Mouse (Mus musculus): Measurements from ENCODE around the gene Nfyb. TPM values are rescaled to one million over a fixed set of nuclear protein-coding genes. Genes with fewer than 3 reads are reported as not detected.

The Nfyb gene
- polyA plus RNA-seq, 1 experiment from 2014 or later = 22.2 TPM

DNA sequence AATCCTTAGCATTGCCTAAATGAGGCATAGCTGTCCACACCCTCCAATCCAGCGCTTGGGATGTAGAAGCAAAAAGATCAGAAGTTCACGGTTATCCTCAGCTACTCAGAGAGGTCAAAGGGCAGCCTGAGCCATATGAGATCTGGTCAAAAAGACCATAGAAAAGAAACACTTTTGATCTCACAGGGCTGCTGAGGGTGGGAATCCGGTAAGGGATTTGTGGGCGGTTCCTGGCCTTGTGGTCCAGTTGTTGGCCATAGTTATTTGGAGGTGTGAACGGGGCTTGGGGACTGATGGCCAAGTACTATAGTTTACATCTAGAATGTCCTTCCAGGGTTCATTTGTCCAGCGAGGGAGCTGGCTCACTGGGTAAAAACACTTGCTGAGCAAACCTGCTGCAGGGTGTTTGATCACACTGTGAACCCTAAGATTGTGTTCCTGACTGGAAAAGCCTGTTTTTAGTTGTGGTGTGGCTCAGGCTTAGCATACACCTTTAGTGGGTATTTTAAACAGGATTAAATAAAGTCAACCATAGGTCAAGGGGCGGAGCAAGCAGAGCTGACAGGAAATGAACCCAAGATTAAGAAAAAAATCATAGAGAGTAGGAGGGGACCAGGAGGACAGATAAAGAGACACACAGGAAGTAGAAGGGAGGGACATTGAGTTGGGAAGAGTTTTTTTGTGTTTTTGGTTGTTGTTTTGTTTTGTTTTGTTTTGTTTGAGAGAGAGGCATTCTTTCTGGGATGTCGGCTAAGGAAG lies 15.0 kb upstream of the Nfyb start:
- no peak for ATAC-seq (replicated peaks; ENCODE audit: insufficient number of reproducible peaks, insufficient read depth, low FRiP score, low read depth)
- H3K4me1 ChIP-seq (replicated peaks) = peaks cover 8% of the 10 kb centered on the region; the same call in 1 of the 2 replicates
- WGBS = 79% methylated on average over 8 of the region's 8 CpGs

DNA sequence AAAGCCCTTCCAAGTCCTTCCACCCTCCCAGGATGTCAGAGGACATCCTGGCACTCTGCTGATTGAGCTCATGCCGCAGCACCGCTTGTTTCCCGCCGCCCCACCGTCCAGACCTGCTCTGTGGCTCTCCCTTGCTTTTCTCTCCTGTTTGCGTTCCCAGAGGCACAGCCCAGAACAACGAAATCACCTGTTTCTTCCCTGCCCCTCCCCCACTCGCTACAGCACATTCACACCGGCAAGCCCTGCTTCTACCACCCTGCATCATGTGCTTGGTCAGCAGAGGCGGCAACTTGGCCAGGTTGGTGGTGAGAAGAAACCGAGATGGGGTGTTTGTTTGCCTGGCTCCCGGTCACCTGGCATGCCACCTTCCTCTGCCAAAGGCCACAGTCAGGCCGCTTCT lies 13.9 kb upstream of the Nfyb start:
- Histone ChIP-seq H3K9me3 (replicated peaks) (no peaks in the 10 kb centered on the region), H3K4me1 (replicated peaks) (peaks cover 8% of the 10 kb centered on the region; the same call in 1 of the 2 replicates), H3K4me2 (peak overlapping the region; percentile 29), H3K9ac (no peak overlapping the region), H3K27me3 (no peaks in the 10 kb centered on the region), H3K36me3 (no peaks in the 10 kb centered on the region), H3K4me3 (no peak overlapping the region), H3K27ac (no peak overlapping the region)
- WGBS = 31% methylated on average over 13 of the region's 13 CpGs
- no peak for ATAC-seq (replicated peaks; ENCODE audit: insufficient number of reproducible peaks, insufficient read depth, low FRiP score, low read depth)

More for the DNA sequence above, 15.0 kb upstream of the Nfyb start:
- Histone ChIP-seq H3K9me3 (replicated peaks) (no peaks in the 10 kb centered on the region), H3K4me2 (no peak overlapping the region), H3K36me3 (no peaks in the 10 kb centered on the region), H3K27ac (no peak overlapping the region), H3K4me3 (no peak overlapping the region), H3K9ac (no peak overlapping the region), H3K27me3 (no peaks in the 10 kb centered on the region)

DNA sequence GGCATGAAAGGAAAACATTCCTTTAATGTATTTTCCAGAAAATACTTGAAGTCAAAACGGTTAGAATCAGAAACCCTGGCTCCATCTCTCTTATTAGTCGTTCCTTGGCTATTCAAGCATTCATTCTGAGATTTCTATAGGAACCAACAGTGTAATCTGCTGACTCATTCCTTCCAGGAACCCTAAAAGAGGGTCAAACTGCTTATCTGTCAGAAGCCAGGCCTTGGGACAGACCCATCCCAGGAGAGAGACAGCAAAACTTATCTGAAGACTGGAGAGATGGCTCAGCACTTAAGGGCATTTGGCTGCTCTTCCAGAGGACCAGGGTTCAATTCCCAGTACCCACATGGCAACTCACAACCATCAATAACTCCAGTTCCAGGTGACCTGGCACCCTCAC lies 13.1 kb upstream of the Nfyb start:
- Histone ChIP-seq H3K27ac (no peak overlapping the region), H3K4me2 (no peak overlapping the region), H3K36me3 (no peaks in the 10 kb centered on the region), H3K4me3 (no peak overlapping the region), H3K4me1 (replicated peaks) (peaks cover 8% of the 10 kb centered on the region; the same call in 1 of the 2 replicates), H3K9me3 (replicated peaks) (no peaks in the 10 kb centered on the region), H3K27me3 (no peaks in the 10 kb centered on the region), H3K9ac (no peak overlapping the region)
- 50% methylated on average over 2 of the region's 2 CpGs for WGBS
- no peak for ATAC-seq (replicated peaks; ENCODE audit: insufficient number of reproducible peaks, insufficient read depth, low FRiP score, low read depth)

DNA sequence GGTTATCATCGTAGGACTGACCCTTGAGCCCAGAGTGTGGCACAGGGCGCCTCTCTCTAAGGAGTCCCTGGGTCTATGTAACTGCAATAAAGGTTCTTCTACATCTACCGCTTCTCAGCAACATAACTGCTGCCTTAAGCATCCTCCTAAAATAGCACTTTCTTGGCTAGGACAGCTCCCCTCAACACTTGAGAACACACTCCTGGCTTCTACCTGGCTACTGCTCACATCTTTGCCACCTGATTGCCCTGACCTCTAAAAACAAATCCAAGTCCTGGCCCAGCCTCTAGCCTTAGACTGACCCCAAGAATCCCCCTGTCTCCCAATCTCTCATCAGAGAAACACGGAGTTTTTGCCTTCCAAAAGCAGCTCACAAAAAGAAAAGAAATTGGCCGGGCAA lies 10.9 kb upstream of the Nfyb start:
- Histone ChIP-seq H3K9me3 (replicated peaks) (no peaks in the 10 kb centered on the region), H3K9ac (no peak overlapping the region), H3K4me3 (no peak overlapping the region), H3K27me3 (no peaks in the 10 kb centered on the region), H3K36me3 (no peaks in the 10 kb centered on the region), H3K4me1 (replicated peaks) (peaks cover 8% of the 10 kb centered on the region; the same call in 1 of the 2 replicates), H3K27ac (no peak overlapping the region), H3K4me2 (no peak overlapping the region)
- ATAC-seq (replicated peaks; ENCODE audit: insufficient number of reproducible peaks, insufficient read depth, low FRiP score, low read depth) = no peak
- 91% methylated on average over 5 of the region's 5 CpGs for WGBS

DNA sequence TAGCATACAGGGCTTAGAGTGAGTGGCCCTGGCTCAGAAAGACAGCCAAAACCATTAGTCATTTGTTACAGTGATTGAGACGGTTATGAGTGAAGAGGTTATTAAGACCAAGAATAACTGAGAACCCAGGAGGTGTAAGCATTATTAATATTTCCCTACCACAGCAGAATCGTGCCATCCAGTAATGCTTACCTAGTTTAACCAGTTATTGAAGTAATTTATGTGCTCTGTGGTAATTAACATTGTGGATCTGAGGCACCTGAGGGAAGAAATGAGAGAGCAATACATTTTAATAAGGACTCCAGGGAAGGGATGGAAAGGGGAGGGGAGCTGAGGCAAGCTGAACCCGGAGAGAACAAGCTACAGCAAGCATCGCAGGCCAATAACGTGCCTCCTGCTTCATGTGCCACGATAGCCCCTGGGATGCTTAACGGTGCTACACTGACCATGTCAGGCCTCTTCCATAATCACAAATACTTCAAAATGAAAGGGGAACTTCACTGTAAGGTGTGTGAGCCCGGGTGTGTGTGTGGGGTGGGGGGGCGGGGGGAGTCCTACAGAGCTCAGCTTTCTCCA lies 7.7 kb upstream of the Nfyb start:
- Histone ChIP-seq H3K36me3 (no peaks in the 10 kb centered on the region), H3K27ac (no peak overlapping the region), H3K9me3 (replicated peaks) (no peaks in the 10 kb centered on the region), H3K4me1 (replicated peaks) (no peaks in the 10 kb centered on the region), H3K4me3 (no peak overlapping the region), H3K4me2 (no peak overlapping the region), H3K27me3 (no peaks in the 10 kb centered on the region), H3K9ac (no peak overlapping the region)
- ATAC-seq (replicated peaks; ENCODE audit: insufficient number of reproducible peaks, insufficient read depth, low FRiP score, low read depth) = no peak
- WGBS = 63% methylated on average over 9 of the region's 9 CpGs

DNA sequence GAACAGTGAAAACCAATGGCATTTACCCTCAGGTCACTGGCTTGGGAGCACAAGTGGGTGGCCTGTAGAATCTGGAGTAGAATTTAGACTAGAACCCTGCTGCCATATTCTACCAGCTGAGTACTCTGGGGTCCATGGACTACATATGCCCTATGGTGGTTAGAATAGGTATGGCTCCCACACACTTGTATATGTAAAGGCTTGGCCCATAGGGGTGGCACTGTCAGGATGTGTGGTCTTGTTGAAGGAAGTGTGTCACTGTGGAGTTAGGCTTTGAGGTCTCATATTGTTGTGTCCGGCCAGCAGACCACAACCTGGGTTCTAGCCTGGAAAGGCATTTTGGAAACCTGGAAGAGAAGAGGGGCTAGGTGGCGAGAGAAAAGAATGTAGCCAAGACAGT lies 6.8 kb upstream of the Nfyb start:
- WGBS = 80% methylated on average over 2 of the region's 2 CpGs
- H3K4me1 ChIP-seq (replicated peaks) = no peaks in the 10 kb centered on the region

DNA sequence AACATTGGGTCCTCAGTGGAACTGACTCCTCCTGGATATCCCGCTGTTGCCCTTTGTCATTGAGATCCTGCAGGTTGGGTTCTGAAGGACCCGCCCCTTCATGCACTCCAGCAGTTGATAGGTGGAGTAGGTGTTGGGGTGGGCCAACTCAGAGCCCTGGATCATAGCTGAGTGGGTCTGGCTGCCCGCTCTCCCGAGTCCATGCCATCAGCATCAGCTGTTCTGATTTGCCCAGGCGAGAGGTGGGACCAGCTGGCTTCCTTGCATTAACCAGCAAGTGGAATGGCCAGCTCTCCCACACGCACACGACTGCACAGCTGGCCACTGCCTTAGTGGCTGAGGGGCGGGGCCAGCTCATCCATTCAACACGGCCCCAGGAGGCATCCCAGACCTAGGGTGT lies 5.0 kb upstream of the Nfyb start:
- Histone ChIP-seq H3K9ac (no peak overlapping the region), H3K27me3 (no peaks in the 10 kb centered on the region), H3K4me3 (no peak overlapping the region), H3K9me3 (replicated peaks) (no peaks in the 10 kb centered on the region), H3K27ac (no peak overlapping the region), H3K4me2 (no peak overlapping the region), H3K36me3 (no peaks in the 10 kb centered on the region), H3K4me1 (replicated peaks) (peaks cover 6% of the 10 kb centered on the region; the same call in 1 of the 2 replicates)
- 27% methylated on average over 9 of the region's 9 CpGs for WGBS
- ATAC-seq (replicated peaks; ENCODE audit: insufficient number of reproducible peaks, insufficient read depth, low FRiP score, low read depth) = no peak

More for the DNA sequence above, 6.8 kb upstream of the Nfyb start:
- no peak for ATAC-seq (replicated peaks; ENCODE audit: insufficient number of reproducible peaks, insufficient read depth, low FRiP score, low read depth)
- Histone ChIP-seq H3K9me3 (replicated peaks) (no peaks in the 10 kb centered on the region), H3K4me2 (no peak overlapping the region), H3K36me3 (no peaks in the 10 kb centered on the region), H3K27ac (no peak overlapping the region), H3K27me3 (no peaks in the 10 kb centered on the region), H3K9ac (no peak overlapping the region), H3K4me3 (no peak overlapping the region)

DNA sequence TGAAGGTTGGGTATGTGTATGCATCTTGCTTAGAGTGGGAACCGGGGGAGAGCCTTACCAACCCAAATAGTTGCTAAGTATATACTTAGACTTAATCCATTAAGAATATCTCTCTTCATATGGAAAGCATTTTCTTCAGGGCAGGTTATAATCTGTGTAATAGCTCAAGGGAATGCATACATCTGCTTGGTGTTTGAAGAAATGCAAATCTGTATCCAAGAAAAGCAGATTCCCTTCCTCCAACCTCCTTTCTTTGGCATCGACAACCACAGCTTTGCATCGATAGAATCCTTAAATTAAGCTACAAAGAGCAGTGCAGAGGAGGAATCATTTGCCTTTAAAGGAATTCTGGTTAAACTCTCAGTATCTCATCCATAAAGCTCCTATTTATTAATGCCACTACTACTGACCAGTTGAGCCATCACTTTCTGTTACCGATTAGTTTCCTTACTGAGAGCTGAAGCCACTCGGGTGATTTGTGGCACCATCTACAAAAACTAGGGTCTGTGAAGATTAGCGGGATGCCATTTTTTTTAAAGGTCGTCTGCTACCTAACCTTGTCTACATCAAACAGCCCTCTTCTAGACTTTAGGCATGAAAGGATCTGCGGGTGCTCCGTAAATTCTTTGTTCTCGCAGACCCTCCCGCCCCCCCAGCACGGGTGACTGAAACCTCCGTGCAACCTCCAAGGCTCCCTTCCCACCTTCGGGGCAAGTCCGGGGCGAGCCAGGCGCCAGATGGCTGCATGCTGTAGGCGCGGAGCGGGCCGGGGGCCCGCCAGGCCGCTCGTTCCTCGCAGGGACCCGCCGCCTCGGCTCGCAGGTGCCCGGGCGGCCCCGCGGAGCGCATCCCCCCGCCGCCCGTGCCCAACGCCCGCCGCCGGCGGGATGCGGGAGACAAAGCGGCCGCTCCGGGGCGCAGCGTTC lies 925 bp downstream of the Nfyb start:
- H3K4me1 ChIP-seq (replicated peaks) = peaks cover 29% of the 10 kb centered on the region
- under 1% methylated on average over 48 of the region's 48 CpGs for WGBS
- H3K36me3 ChIP-seq = peaks cover 26% of the 10 kb centered on the region
- H3K27me3 ChIP-seq = no peaks in the 10 kb centered on the region
- H3K4me2 ChIP-seq = peak overlapping the region; percentile 86
- peak; percentile 24 for ATAC-seq (replicated peaks; ENCODE audit: insufficient number of reproducible peaks, insufficient read depth, low FRiP score, low read depth)
- H3K9ac ChIP-seq = peak overlapping the region; percentile 99
- H3K9me3 ChIP-seq (replicated peaks) = no peaks in the 10 kb centered on the region
- peak overlapping the region; percentile 93 for H3K4me3 ChIP-seq
- H3K27ac ChIP-seq = peak overlapping the region; percentile 99

DNA sequence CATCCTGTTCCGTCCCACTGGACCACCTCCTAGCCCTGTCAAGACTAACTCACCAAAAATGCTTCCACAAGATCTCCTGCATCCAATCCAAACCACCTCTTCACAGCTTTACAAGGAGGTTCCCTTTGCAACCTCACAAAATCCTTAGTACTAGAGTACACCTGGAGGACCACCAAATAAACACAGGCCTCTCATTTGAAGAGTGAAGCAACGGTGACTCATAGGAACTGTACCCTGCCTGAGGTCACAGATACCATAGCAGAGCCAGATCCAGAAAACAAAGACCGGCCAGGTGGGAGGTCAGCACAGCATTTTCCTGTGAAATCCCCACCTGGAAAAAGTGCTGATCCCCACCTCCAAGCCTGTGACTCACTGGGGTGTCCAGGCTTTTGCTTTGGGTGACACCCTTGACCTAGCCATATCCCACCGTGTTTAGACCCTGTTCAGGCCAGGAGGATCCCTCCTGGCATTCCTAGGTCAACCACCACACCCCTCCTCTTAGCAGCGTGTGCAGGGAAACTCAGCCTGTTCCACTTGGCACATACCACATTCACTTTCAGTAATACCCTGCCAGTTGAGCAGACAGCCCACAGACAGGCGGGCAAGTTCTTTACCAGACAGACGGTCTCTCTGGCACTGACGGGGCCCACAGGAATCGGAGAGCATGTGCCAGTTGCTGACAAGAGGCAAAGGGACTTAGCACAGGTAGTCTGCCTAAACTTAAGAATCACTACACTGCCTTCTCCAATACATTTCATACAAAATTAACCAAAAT lies 2.7 kb downstream of the Nfyb start:
- no peak overlapping the region for H3K9ac ChIP-seq
- H3K4me2 ChIP-seq = no peak overlapping the region
- peaks cover 44% of the 10 kb centered on the region for H3K36me3 ChIP-seq
- no peaks in the 10 kb centered on the region for H3K27me3 ChIP-seq
- peaks cover 29% of the 10 kb centered on the region for H3K4me1 ChIP-seq (replicated peaks)
- 76% methylated on average over 9 of the region's 9 CpGs for WGBS
- no peak overlapping the region for H3K27ac ChIP-seq
- H3K9me3 ChIP-seq (replicated peaks) = no peaks in the 10 kb centered on the region
- H3K4me3 ChIP-seq = no peak overlapping the region
- ATAC-seq (replicated peaks; ENCODE audit: insufficient number of reproducible peaks, insufficient read depth, low FRiP score, low read depth) = no peak

DNA sequence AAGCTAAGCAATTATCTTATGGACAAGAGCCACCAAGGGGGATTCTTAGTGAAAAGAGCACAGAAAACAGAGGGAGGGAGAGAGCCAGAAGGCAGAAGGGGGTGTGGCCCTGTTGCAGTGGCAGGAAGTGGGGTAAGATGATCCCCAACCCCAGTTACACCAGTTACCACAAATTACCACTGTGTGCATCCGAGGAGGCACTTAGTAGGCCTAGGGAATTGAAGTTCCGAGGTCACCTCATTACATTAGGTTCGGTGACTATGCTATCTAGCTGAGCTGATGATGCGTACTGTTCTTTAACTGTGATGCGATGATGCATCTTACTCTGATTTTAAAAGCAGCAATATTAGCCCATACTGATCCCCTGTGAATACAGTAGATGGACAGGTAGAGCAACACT lies 4.2 kb downstream of the Nfyb start:
- Histone ChIP-seq H3K36me3 (peaks cover 57% of the 10 kb centered on the region), H3K4me1 (replicated peaks) (peaks cover 29% of the 10 kb centered on the region), H3K4me3 (no peak overlapping the region), H3K27ac (no peak overlapping the region), H3K4me2 (no peak overlapping the region), H3K9ac (no peak overlapping the region), H3K9me3 (replicated peaks) (no peaks in the 10 kb centered on the region), H3K27me3 (no peaks in the 10 kb centered on the region)
- no peak for ATAC-seq (replicated peaks; ENCODE audit: insufficient number of reproducible peaks, insufficient read depth, low FRiP score, low read depth)
- WGBS = 95% methylated on average over 5 of the region's 5 CpGs

DNA sequence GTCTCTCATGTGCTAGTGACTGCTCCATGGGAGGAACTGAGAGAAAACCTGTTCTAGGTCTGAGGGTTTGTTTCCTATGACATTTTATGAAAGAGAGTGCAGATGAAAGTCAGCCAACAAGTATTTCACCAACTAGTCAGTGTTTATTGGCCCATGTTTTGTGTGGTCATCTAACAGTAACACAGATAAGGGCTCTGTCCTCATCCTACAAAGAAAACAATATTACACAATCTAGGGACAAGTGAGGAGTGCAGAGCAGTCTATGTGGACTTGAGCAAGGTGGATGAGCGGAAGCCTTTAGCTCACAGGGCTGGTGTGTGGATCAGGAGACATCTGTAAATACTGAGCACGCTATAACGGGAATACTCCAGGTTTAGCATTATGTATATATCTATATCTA lies 5.1 kb downstream of the Nfyb start:
- Histone ChIP-seq H3K4me2 (no peak overlapping the region), H3K9ac (no peak overlapping the region), H3K27ac (no peak overlapping the region), H3K27me3 (no peaks in the 10 kb centered on the region), H3K36me3 (peaks cover 66% of the 10 kb centered on the region), H3K4me3 (no peak overlapping the region), H3K9me3 (replicated peaks) (no peaks in the 10 kb centered on the region), H3K4me1 (replicated peaks) (peaks cover 23% of the 10 kb centered on the region)
- 96% methylated on average over 3 of the region's 3 CpGs for WGBS
- ATAC-seq (replicated peaks; ENCODE audit: insufficient number of reproducible peaks, insufficient read depth, low FRiP score, low read depth) = no peak
